Mouse (Mus musculus) embryonic facial prominence, embryonic 11.5 days (tissue): ENCODE data around the gene Tmem97. TPM values are rescaled to one million over a fixed set of nuclear protein-coding genes. Genes with fewer than 3 reads are reported as not detected.
A peak's percentile ranks its signal among the peaks of the same experiment; 100 is the strongest.

Experiments
- ATAC-seq: fragments of 200-750 bp; cut with Nextera tagmentation; replicated peaks from 2 replicates; pipeline ENCODE4 v1.8.0; 2017; ENCODE audit warnings: low read depth; ENCODE audit not compliant: insufficient number of reproducible peaks, low FRiP score, low TSS enrichment
- DNase-seq: peaks from one replicate; pipeline ENCODE4 v3.0.0-alpha.2; 2015; ENCODE audit warnings: low spot score
- H3K27ac ChIP-seq: fragments of 300-500 bp; sonication (generic); replicated peaks from 2 replicates; pipeline ENCODE4 v1.5.1; 2014; ENCODE audit warnings: mild to moderate bottlenecking, low read depth, low read length, control low read depth
- H3K27me3 ChIP-seq: fragments of 300-500 bp; sonication (generic); 2 replicates; pipeline ENCODE4 v1.6.1; 2014; ENCODE audit warnings: mild to moderate bottlenecking, low read length, moderate library complexity, mixed read lengths; ENCODE audit not compliant: control insufficient read depth, insufficient read depth
- H3K36me3 ChIP-seq: fragments of 300-500 bp; sonication (generic); replicated peaks from 2 replicates; pipeline ENCODE4 v1.6.1; 2014; ENCODE audit warnings: low read depth, mild to moderate bottlenecking, low read length, moderate library complexity, mixed read lengths; ENCODE audit not compliant: control insufficient read depth, insufficient read depth
- H3K4me1 ChIP-seq: fragments of 300-500 bp; sonication (generic); 2 replicates; pipeline ENCODE4 v1.6.1; 2014; ENCODE audit warnings: low read length, mixed read lengths; ENCODE audit not compliant: control insufficient read depth, insufficient read depth
- H3K4me2 ChIP-seq: fragments of 300-500 bp; sonication (generic); 2 replicates; pipeline ENCODE4 v1.6.1; 2014; ENCODE audit warnings: low read depth, mild to moderate bottlenecking, control low read depth, low read length, moderate library complexity
- H3K4me3 ChIP-seq: fragments of 300-500 bp; sonication (generic); 2 replicates; pipeline ENCODE4 v1.5.1; 2014; ENCODE audit warnings: low read depth, low read length, control low read depth
- H3K9ac ChIP-seq: fragments of 300-500 bp; sonication (generic); replicated peaks from 2 replicates; pipeline ENCODE4 v1.6.1; 2014; ENCODE audit warnings: mild to moderate bottlenecking, control low read depth, low read length
- H3K9me3 ChIP-seq: fragments of 300-500 bp; sonication (generic); replicated peaks from 2 replicates; pipeline ENCODE4 v1.6.1; 2016; ENCODE audit warnings: mild to moderate bottlenecking, low read length, inconsistent platforms, mixed read lengths; ENCODE audit not compliant: control insufficient read depth
- WGBS: fragments of 180-500 bp; shearing (Covaris S2); extraction: QIAGEN DNeasy Blood & Tissue Kit; methylation state at CpG from one replicate; pipeline ENCODE4 v1.1.7; 2014; 5-methylcytosine and 5-hydroxymethylcytosine counted together
- polyA plus RNA-seq: library from polyadenylated mRNA; unstranded; fragments of >200 nt; fragmentation: Nextera tagmentation; extraction: Ambion mirVana; gene quantifications from 2 replicates; pipeline ENCODE4 v1.2.1, GENCODE M21; 2014

The Tmem97 gene
- polyA plus RNA-seq, 1 experiment from 2014 or later = 73.7 TPM

DNA sequence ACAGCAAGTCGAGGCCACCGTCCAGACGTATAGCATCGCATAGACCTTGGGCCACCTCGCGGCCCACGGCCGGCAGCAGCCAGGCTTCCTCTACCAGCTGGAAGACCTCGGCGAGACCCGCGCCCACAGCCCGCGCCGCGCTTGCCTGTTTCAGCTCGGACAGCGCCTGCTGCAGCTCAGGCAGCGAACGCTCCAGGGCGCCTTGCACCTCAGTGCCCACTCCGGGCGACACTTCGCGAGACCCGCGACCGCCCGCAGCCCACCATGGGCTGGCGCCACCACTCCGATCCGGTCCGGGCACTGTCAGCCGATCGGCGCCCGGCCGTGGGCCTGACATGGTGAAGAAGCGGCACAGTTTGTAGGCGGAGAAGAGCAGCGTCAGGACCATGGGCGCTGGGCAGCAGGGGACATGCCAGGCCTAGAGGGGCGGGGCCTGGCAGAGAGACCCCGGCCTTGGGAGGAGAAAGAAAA lies 53.5 kb downstream of the Tmem97 start:
- Histone ChIP-seq H3K27ac (no peak overlapping the region), H3K9me3 (no peaks in the 10 kb centered on the region), H3K27me3 (peaks cover 22% of the 10 kb centered on the region), H3K9ac (peak overlapping the region; percentile 54), H3K36me3 (no peaks in the 10 kb centered on the region), H3K4me3 (peak overlapping the region; percentile 59), H3K4me2 (peak overlapping the region; percentile 99), H3K4me1 (peaks cover 3% of the 10 kb centered on the region; the same call in 1 of the 2 replicates)
- under 1% methylated on average over 44 of the region's 44 CpGs for WGBS
- DNase-seq (peak; percentile 39), ATAC-seq (peak; percentile 59; the same call in 1 of the 2 replicates)

DNA sequence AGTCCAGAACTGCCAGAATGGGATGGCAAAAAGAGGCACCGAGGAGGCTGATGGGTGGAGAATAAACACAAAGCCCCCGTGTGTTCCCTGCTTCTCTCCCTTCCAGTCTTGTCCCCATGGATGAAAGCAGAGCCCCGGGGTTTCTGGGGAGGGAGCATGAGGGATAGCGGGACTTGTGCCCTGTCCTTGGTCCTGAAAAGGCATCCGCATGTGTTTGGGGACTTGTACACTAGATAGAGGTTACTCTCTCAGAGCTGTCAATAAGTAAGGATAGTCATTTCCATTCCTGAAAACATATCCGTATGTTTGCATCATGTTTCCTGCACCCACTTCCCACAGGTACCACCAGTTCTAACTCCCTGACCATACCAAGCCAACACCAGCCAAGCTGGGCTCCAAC lies 54.7 kb downstream of the Tmem97 start:
- no peak overlapping the region for H3K27ac ChIP-seq
- H3K9me3 ChIP-seq = no peaks in the 10 kb centered on the region
- no peak overlapping the region for H3K4me2 ChIP-seq
- H3K4me3 ChIP-seq = no peak overlapping the region
- DNase-seq (peak; percentile 83), ATAC-seq (no peak)
- H3K27me3 ChIP-seq = peaks cover 29% of the 10 kb centered on the region
- no peaks in the 10 kb centered on the region for H3K36me3 ChIP-seq
- H3K9ac ChIP-seq = no peak overlapping the region
- 5% methylated on average over 6 of the region's 6 CpGs for WGBS
- H3K4me1 ChIP-seq = peaks cover 3% of the 10 kb centered on the region; the same call in 1 of the 2 replicates

Other genes with a start within 250 kb of the Tmem97 start
- gene Spag5, start 249.2 kb downstream of the Tmem97 start, polyA plus RNA-seq = 54.8 and 62.0 TPM in 2 replicates
- gene Aldoc, start 227.8 kb downstream of the Tmem97 start, polyA plus RNA-seq = 2.7 and 4.6 TPM in 2 replicates
- gene Pigs, start 222.4 kb downstream of the Tmem97 start, polyA plus RNA-seq = 55.4 and 64.0 TPM in 2 replicates
- 77.0 and 84.7 TPM in 2 replicates for gene Unc119, start 207.3 kb downstream of the Tmem97 start, polyA plus RNA-seq
- gene Foxn1, start 164.2 kb downstream of the Tmem97 start, polyA plus RNA-seq = 0.14 and 0.50 TPM in 2 replicates
- not detected in 2 replicates for gene Slc13a2, start 128.6 kb downstream of the Tmem97 start, polyA plus RNA-seq
- gene Slc46a1, start 85.1 kb downstream of the Tmem97 start, polyA plus RNA-seq = 13.0 and 14.9 TPM in 2 replicates
- gene Sarm1, start 53.0 kb downstream of the Tmem97 start, polyA plus RNA-seq = 4.1 and 4.7 TPM in 2 replicates
- gene Vtn, start 51.7 kb downstream of the Tmem97 start, polyA plus RNA-seq = 24.8 and 30.4 TPM in 2 replicates
- gene Sebox, start 47.3 kb downstream of the Tmem97 start, polyA plus RNA-seq = not detected in 2 replicates
- 66.4 and 70.1 TPM in 2 replicates for gene Tmem199, start 38.6 kb downstream of the Tmem97 start, polyA plus RNA-seq
- gene Poldip2, start 38.6 kb downstream of the Tmem97 start, polyA plus RNA-seq = 159 and 161 TPM in 2 replicates
- 91.6 and 91.9 TPM in 2 replicates for gene Tnfaip1, start 14.4 kb downstream of the Tmem97 start, polyA plus RNA-seq
- 125 and 138 TPM in 2 replicates for gene Ift20, start 14.4 kb downstream of the Tmem97 start, polyA plus RNA-seq
- 21.1 and 22.8 TPM in 2 replicates for gene Nlk, start 146.6 kb upstream of the Tmem97 start, polyA plus RNA-seq
- gene Ccnq, start 201.0 kb upstream of the Tmem97 start, polyA plus RNA-seq = 44.4 TPM in 2 replicates